Mouse (Mus musculus): ENCODE measurements around the gene Thoc6.

The Thoc6 gene

GRCm38 (mm10) chr17:23677236-23677679 lies 3.6 kb upstream of the Thoc6 start, which contains the start of gene Tnfrsf12a:
Tnfrsf12a (minus strand) TSS chr17:23677468.
- DNase-seq (ENCODE audit: low read depth in 1 of 2, low spot score in 2 of 2): peak; percentile 42 to 79

- DNase-seq (ENCODE audit: low read depth in 1 of 2, low spot score in 2 of 2): no peak
These were observed 2.9 kb upstream of the Thoc6 start for GRCm38 (mm10) chr17:23676473-23677031.

GRCm38 (mm10) chr17:23675564-23676281 lies 2.0 kb upstream of the Thoc6 start:
- DNase-seq (ENCODE audit: low read depth in 1 of 2, low spot score in 2 of 2): peak; percentile 41 to 53

- DNase-seq (ENCODE audit: low read depth in 1 of 2, low spot score in 2 of 2): no peak
These were observed 1.4 kb upstream of the Thoc6 start for GRCm38 (mm10) chr17:23675127-23675526.

- no peak for DNase-seq (ENCODE audit: low read depth in 1 of 2, low spot score in 2 of 2)
These were observed 730 bp upstream of the Thoc6 start for GRCm38 (mm10) chr17:23674271-23674952.

- DNase-seq (ENCODE audit: low read depth in 1 of 2, low spot score in 2 of 2): no peak
These were observed 921 bp downstream of the Thoc6 start for GRCm38 (mm10) chr17:23672761-23673160.

- DNase-seq (ENCODE audit: low read depth in 1 of 2, low spot score in 2 of 2): no peak
These were observed 2.2 kb downstream of the Thoc6 start for GRCm38 (mm10) chr17:23671519-23671918.

GRCm38 (mm10) chr17:23670516-23671074 lies 3.1 kb downstream of the Thoc6 start:
- no peak for DNase-seq (ENCODE audit: low read depth in 1 of 2, low spot score in 2 of 2)

- no peak for DNase-seq (ENCODE audit: low read depth in 1 of 2, low spot score in 2 of 2)
These were observed 8.2 kb downstream of the Thoc6 start for GRCm38 (mm10) chr17:23665511-23665910.

- no peak for DNase-seq (ENCODE audit: low read depth in 1 of 2, low spot score in 2 of 2)
These were observed 9.1 kb downstream of the Thoc6 start for GRCm38 (mm10) chr17:23664556-23665021.

- no peak for DNase-seq (ENCODE audit: low read depth in 1 of 2, low spot score in 2 of 2)
These were observed 12.2 kb downstream of the Thoc6 start for GRCm38 (mm10) chr17:23661526-23661925.

- no peak for DNase-seq (ENCODE audit: low read depth in 1 of 2, low spot score in 2 of 2)
These were observed 12.8 kb downstream of the Thoc6 start for GRCm38 (mm10) chr17:23660876-23661200.

- DNase-seq (ENCODE audit: low read depth in 1 of 2, low spot score in 2 of 2): no peak
These were observed 13.4 kb downstream of the Thoc6 start, which contains the start of gene Bicdl2 for GRCm38 (mm10) chr17:23660117-23660875. Bicdl2 (plus strand) TSS chr17:23660506.

- DNase-seq (ENCODE audit: low read depth in 1 of 2, low spot score in 2 of 2): no peak
These were observed 15.2 kb downstream of the Thoc6 start for GRCm38 (mm10) chr17:23658450-23658849.

GRCm38 (mm10) chr17:23654410-23654809 lies 19.3 kb downstream of the Thoc6 start:
- no peak for DNase-seq (ENCODE audit: low read depth in 1 of 2, low spot score in 2 of 2)

GRCm38 (mm10) chr17:23654001-23654400 lies 19.7 kb downstream of the Thoc6 start:
- DNase-seq (ENCODE audit: low read depth in 1 of 2, low spot score in 2 of 2): no peak

- no peak for DNase-seq (ENCODE audit: low read depth in 1 of 2, low spot score in 2 of 2)
These were observed 20.4 kb downstream of the Thoc6 start for GRCm38 (mm10) chr17:23653324-23653723.

GRCm38 (mm10) chr17:23651363-23651762 lies 22.3 kb downstream of the Thoc6 start:
- DNase-seq (ENCODE audit: low read depth in 1 of 2, low spot score in 2 of 2): no peak

GRCm38 (mm10) chr17:23645894-23646293 lies 27.8 kb downstream of the Thoc6 start:
- DNase-seq (ENCODE audit: low read depth in 1 of 2, low spot score in 2 of 2): no peak

- DNase-seq (ENCODE audit: low read depth in 1 of 2, low spot score in 2 of 2): no peak
These were observed 28.8 kb downstream of the Thoc6 start, which contains the start of gene Mmp25 for GRCm38 (mm10) chr17:23644613-23645495. Mmp25 (minus strand) TSS chr17:23645277.
